Mouse (Mus musculus) bone marrow macrophage, adult 2 months (primary cell): Measurements from ENCODE around the gene Dffa. TPM values are rescaled to one million over a fixed set of nuclear protein-coding genes. Genes with fewer than 3 reads are reported as not detected.

Source experiments
- H3K27ac ChIP-seq: 2 replicates; pipeline ENCODE4 v1.5.1; 2012; ENCODE audit warnings: low read depth, low read length; ENCODE audit not compliant: insufficient read depth
- H3K4me1 ChIP-seq: 2 replicates; pipeline ENCODE4 v1.6.1; 2012; ENCODE audit warnings: low read length; ENCODE audit not compliant: control insufficient read depth, insufficient read depth
- H3K4me3 ChIP-seq: 2 replicates; pipeline ENCODE4 v1.5.1; 2012; ENCODE audit warnings: mild to moderate bottlenecking, low read length, moderate library complexity; ENCODE audit not compliant: insufficient read depth
- CTCF ChIP-seq: IDR thresholded peaks from 2 replicates; pipeline ENCODE4 v1.5.1; 2012; ENCODE audit warnings: low read depth, mild to moderate bottlenecking, low read length, moderate library complexity
- POLR2A ChIP-seq: IDR thresholded peaks from 2 replicates; pipeline ENCODE4 v1.6.1; 2012; ENCODE audit warnings: mild to moderate bottlenecking, low read depth, low read length, borderline replicate concordance
- polyA plus RNA-seq: library from polyadenylated mRNA; stranded (reverse); fragments of >200 nt; gene quantifications from 2 replicates; pipeline ENCODE4 v1.2.4, GENCODE M21; 2012; ENCODE audit not compliant: missing spikeins, insufficient read depth, insufficient read length

Dffa gene
- polyA plus RNA-seq, 1 experiment, result 20.8 TPM

DNA sequence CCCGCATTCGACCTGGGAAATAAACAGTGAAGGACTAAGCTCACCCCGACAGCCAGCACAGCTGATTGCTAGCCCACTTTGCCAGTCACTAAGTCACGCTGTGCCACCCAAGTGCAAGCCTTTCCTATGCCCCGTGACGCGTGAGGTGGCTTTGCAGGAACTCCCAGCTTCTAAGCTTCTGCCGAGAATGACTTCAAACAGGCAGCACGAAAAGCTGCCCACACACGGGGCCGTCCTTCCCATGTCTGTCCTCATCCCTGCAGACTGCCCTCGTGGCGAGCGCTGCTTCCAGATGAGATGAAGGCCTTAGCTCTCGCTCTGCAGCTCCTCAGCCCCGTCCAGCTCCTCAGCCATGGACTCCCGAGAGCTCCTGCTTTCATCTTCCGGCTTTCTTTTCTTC, 24.5 kb downstream of the Dffa start:
- no peak overlapping the region for H3K27ac ChIP-seq
- no peaks in the 10 kb centered on the region for H3K4me1 ChIP-seq
- TF ChIP-seq CTCF (no peak), POLR2A (no peak)
- no peak overlapping the region for H3K4me3 ChIP-seq

DNA sequence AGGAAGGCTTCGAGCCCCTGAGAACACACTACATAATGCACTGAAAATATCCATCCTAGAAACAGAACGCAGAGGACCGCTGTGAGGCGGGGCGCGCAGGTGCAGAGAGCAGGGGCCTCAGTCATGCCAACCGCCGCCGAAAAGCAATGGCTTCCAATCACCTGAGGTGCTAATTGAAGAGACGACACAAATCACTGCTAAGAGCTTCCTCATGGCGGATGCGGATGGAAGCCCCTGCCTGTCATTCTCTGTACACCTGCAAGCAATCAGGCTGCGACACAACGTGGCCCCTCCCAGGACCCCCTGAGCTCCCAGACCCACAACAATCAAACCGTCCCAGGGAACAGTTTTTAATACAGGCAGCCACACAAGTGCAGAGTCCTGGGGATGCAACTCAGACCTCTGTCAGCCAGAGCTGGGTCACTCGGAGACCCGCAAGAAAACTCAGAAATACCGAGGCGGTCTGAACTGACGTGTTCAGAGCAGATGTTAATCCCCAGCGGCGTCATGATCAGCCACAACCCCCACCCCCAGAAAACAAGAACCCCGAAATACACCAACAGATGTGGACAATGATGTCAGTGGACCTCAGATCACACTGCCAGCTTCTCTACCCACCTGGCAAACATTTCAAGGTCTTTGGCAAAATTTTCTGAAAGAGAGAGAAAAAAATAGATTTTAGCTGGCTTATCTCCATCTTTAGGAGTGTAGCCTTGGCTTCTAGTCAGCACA, 27.2 kb downstream of the Dffa start:
- TF ChIP-seq POLR2A (no peak), CTCF (no peak)
- Histone ChIP-seq H3K4me3 (no peak overlapping the region), H3K4me1 (no peaks in the 10 kb centered on the region; the same call in 1 of the 2 replicates), H3K27ac (no peak overlapping the region)

DNA sequence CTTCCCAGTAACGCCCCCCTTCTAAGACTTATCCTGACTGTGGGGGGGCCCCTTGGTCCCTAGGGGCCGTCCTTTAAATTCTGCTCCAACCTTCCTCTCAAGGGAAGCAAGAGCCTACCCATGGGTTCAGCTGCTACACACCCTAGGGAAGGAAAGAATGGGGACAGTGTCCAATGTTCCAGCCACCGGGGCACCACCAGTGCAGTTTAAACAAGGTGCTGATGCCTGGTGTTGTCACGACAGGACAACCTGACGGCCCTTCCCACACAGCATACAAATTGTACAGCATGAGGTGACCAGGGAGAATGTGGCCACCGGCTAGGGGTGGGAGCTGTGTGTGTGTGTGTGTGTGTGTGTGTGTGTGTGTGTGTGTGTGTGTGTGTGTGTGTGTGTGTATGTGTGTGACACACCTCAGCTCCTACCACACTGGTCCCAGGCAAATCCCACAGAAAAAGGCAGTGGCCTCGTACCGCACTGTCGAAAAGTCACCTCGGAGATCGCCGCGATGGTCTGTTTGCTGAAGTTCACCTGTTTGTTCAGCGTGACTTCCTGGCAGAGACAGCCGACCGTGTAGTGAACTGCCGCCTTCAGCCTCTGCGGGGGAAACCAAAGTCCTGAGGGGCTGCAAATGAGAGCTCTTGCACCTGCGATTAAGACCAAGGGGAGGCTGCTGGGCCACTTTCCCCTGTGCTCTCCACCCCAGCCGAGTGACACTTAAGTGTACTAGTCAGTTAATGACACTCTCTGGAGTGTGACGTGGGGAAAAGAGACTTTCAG, 28.0 kb downstream of the Dffa start:
- Histone ChIP-seq H3K27ac (no peak overlapping the region), H3K4me1 (peaks cover 4% of the 10 kb centered on the region), H3K4me3 (no peak overlapping the region)
- no peak for TF ChIP-seq POLR2A
- no peak for TF ChIP-seq CTCF

- H3K4me1 ChIP-seq, result peaks cover 4% of the 10 kb centered on the region
- no peak overlapping the region for H3K4me3 ChIP-seq
- TF ChIP-seq CTCF (no peak), POLR2A (no peak)
- H3K27ac ChIP-seq, result no peak overlapping the region
Observed at GRCm38 (mm10) chr4:149133395-149133794, 29.4 kb downstream of the Dffa start.

DNA sequence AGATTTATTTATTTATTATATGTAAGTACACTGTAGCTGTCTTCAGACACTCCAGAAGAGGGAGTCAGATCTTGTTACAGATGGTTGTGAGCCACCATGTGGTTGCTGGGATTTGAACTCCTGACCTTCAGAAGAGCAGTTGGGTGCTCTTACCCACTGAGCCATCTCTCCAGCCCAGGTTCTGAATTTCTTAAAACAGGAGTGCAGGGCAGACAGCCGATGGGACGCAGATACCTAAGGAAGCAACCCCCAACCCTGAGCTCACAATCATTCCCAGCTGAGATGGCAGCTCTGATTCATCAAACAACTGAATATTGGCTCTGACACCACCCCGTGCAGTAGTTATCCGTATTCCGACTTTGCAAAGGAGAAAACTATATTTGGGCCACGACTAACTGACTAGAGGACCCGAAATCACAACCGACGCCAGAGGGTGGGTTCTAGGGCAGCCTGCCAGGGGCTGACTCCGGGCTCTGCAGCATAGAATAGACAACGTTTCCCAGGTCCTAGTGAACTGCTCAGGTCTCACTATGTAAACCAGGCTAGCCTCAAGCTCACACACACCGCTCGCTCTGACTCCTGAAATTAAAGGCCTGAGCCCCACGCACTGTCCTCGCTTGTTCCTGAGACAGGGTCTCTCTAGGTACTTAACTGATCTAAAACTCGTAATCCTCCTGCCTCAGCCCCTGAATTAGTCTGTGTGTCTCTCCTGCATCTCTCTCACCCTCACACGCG, 32.3 kb downstream of the Dffa start:
- H3K4me3 ChIP-seq, result peak overlapping the region; percentile 61
- H3K4me1 ChIP-seq, result peaks cover 4% of the 10 kb centered on the region
- TF ChIP-seq POLR2A (no peak), CTCF (no peak)
- H3K27ac ChIP-seq, result no peak overlapping the region

- peak within 1 kb of the TSS; percentile 47 for H3K27ac ChIP-seq
- peak; percentile 72; the same call in 1 of the 2 replicates for TF ChIP-seq CTCF
- no peak for TF ChIP-seq POLR2A
- peaks cover 4% of the 10 kb centered on the region for H3K4me1 ChIP-seq
- peak within 1 kb of the TSS; percentile 61 for H3K4me3 ChIP-seq
Observed at GRCm38 (mm10) chr4:149136982-149137770, 33.2 kb downstream of the Dffa start, which contains the start of gene Cenps. Gene Cenps, minus strand, starts transcription at chr4:149137629.

DNA sequence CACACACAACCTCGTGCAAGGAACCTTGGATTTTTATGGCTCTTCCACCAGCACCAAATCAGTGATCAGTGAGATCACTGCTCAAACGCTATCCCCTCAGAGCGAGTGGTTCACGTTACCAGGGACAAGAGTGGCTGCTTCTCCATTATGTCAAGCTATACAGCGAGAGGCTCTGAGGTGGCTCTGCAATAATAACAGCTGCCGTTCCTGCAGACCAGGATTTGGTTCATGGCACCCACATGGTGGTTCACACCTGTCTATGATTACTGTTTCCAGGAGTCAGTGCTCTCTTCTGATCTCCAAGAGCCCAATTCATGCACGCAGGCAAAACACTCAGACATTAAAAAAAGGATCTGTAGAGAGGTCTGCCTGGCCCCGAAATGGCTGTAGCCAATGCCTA, 34.6 kb downstream of the Dffa start:
- Histone ChIP-seq H3K27ac (no peak overlapping the region), H3K4me1 (peaks cover 4% of the 10 kb centered on the region), H3K4me3 (no peak overlapping the region)
- TF ChIP-seq CTCF, result no peak

DNA sequence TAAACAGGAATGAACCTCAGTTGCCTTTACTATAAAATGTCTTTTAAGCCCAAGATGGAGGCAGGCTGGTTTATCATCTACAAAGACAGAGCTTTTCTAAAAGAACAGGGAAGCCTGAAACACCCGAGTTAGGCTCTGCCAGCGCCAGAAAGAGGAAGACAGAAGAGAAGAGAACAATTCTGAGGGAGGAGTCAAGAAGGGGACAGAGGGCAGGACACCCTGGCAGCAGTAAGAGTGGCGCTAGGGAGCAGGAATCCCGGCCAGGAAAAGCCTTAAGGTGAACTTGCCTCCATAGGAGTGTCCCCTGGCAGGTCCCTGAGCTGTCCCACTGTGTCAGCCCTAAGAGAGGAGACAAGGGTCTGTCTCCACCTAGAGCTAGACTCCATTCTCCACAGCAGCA, 39.6 kb downstream of the Dffa start:
- H3K4me1 ChIP-seq, result no peaks in the 10 kb centered on the region
- no peak overlapping the region for H3K27ac ChIP-seq
- H3K4me3 ChIP-seq, result no peak overlapping the region
- no peak for TF ChIP-seq POLR2A
- no peak for TF ChIP-seq CTCF

GRCm38 (mm10) chr4:149144459-149144858, 40.5 kb downstream of the Dffa start:
- Histone ChIP-seq H3K4me1 (no peaks in the 10 kb centered on the region), H3K4me3 (no peak overlapping the region), H3K27ac (no peak overlapping the region)
- TF ChIP-seq POLR2A (no peak), CTCF (peak; percentile 97)
